Mouse (Mus musculus): ENCODE data around the gene Gopc. TPM values are rescaled to one million over a fixed set of nuclear protein-coding genes. Genes with fewer than 3 reads are reported as not detected.
"Not testable (repeated sequence)": the region's sequence is repeated elsewhere in the genome, so short reads cannot be mapped to it uniquely, and the experiment has no call there.

Gopc gene
- polyA plus RNA-seq, 1 experiment from 2014 or later: 20.4 TPM

GRCm38 (mm10) chr10:52373834-52374233, 8.1 kb downstream of the Gopc start:
- H3K79me2 ChIP-seq (ENCODE audit: inconsistent target): peaks cover 92% of the 10 kb centered on the region
- no peak overlapping the region for H3K27ac ChIP-seq
- H3K4me3 ChIP-seq (ENCODE audit: inconsistent target): no peak overlapping the region
- H3K36me3 ChIP-seq (ENCODE audit: inconsistent target): no peaks in the 10 kb centered on the region
- WGBS (ENCODE audit: missing documents): 100% methylated on average over 4 of the region's 4 CpGs

- WGBS (ENCODE audit: missing documents): 96% methylated on average over 4 of the region's 4 CpGs
- no peak overlapping the region for H3K27ac ChIP-seq
- H3K79me2 ChIP-seq (ENCODE audit: inconsistent target): peaks cover 50% of the 10 kb centered on the region
- no peaks in the 10 kb centered on the region for H3K36me3 ChIP-seq (ENCODE audit: inconsistent target)
- H3K4me3 ChIP-seq (ENCODE audit: inconsistent target): no peak overlapping the region
These were observed 13.5 kb downstream of the Gopc start for GRCm38 (mm10) chr10:52368376-52368775.

- Histone ChIP-seq H3K27ac (no peak overlapping the region), H3K4me3 (ENCODE audit: inconsistent target) (no peak overlapping the region), H3K79me2 (ENCODE audit: inconsistent target) (peaks cover 5% of the 10 kb centered on the region; the same call in 1 of the 2 replicates), H3K36me3 (ENCODE audit: inconsistent target) (no peaks in the 10 kb centered on the region)
- 96% methylated on average over 9 of the region's 9 CpGs for WGBS (ENCODE audit: missing documents)
These were observed 20.9 kb downstream of the Gopc start for GRCm38 (mm10) chr10:52360862-52361609.

- H3K36me3 ChIP-seq (ENCODE audit: inconsistent target): no peaks in the 10 kb centered on the region
- H3K27ac ChIP-seq: no peak overlapping the region
- H3K79me2 ChIP-seq (ENCODE audit: inconsistent target): peaks cover 5% of the 10 kb centered on the region; the same call in 1 of the 2 replicates
- H3K4me3 ChIP-seq (ENCODE audit: inconsistent target): no peak overlapping the region
- WGBS (ENCODE audit: missing documents): 98% methylated on average over 4 of the region's 4 CpGs
These were observed 21.6 kb downstream of the Gopc start for GRCm38 (mm10) chr10:52360241-52360735.

GRCm38 (mm10) chr10:52358467-52358866, 23.5 kb downstream of the Gopc start, which contains the start of gene Gm26741:
Gene Gm26741 (plus strand): TSS chr10:52358767.
- Histone ChIP-seq H3K27ac (no peak within 1 kb of the TSS), H3K36me3 (ENCODE audit: inconsistent target) (no peaks in the 10 kb centered on the region)
- WGBS (ENCODE audit: missing documents): 95% methylated on average over 2 of the region's 2 CpGs

GRCm38 (mm10) chr10:52353184-52353583, 28.7 kb downstream of the Gopc start:
- peaks cover 46% of the 10 kb centered on the region for H3K36me3 ChIP-seq (ENCODE audit: inconsistent target)
- no peak overlapping the region for H3K4me3 ChIP-seq (ENCODE audit: inconsistent target)
- no peaks in the 10 kb centered on the region for H3K79me2 ChIP-seq (ENCODE audit: inconsistent target)
- WGBS (ENCODE audit: missing documents): 89% methylated on average over 9 of the region's 9 CpGs
- no peak overlapping the region for H3K27ac ChIP-seq

More at GRCm38 (mm10) chr10:52358467-52358866, 23.5 kb downstream of the Gopc start, which contains the start of gene Gm26741:
- H3K79me2 ChIP-seq (ENCODE audit: inconsistent target): no peaks in the 10 kb centered on the region; the same call in 1 of the 2 replicates
- no peak within 1 kb of the TSS for H3K4me3 ChIP-seq (ENCODE audit: inconsistent target)

GRCm38 (mm10) chr10:52343324-52343723, 38.6 kb downstream of the Gopc start:
- not testable (repeated sequence) for H3K4me3 ChIP-seq (ENCODE audit: inconsistent target); H3K79me2 ChIP-seq (ENCODE audit: inconsistent target); H3K27ac ChIP-seq
- H3K36me3 ChIP-seq (ENCODE audit: inconsistent target): peaks cover 29% of the 10 kb centered on the region
- 100% methylated on average over 2 of the region's 4 CpGs for WGBS (ENCODE audit: missing documents)

- no peak overlapping the region for H3K27ac ChIP-seq
- 0% methylated on average over 1 of the region's 1 CpGs for WGBS (ENCODE audit: missing documents)
- H3K36me3 ChIP-seq (ENCODE audit: inconsistent target): no peaks in the 10 kb centered on the region
These were observed 50.9 kb downstream of the Gopc start for GRCm38 (mm10) chr10:52331007-52331406.

GRCm38 (mm10) chr10:52321918-52322317, 60.0 kb downstream of the Gopc start:
- 94% methylated on average over 2 of the region's 3 CpGs for WGBS (ENCODE audit: missing documents)
- no peaks in the 10 kb centered on the region for H3K79me2 ChIP-seq (ENCODE audit: inconsistent target)

More at GRCm38 (mm10) chr10:52331007-52331406, 50.9 kb downstream of the Gopc start:
- no peaks in the 10 kb centered on the region for H3K79me2 ChIP-seq (ENCODE audit: inconsistent target)
- H3K4me3 ChIP-seq (ENCODE audit: inconsistent target): no peak overlapping the region

GRCm38 (mm10) chr10:52319506-52320286, 62.2 kb downstream of the Gopc start:
- WGBS (ENCODE audit: missing documents): 94% methylated on average over 26 of the region's 28 CpGs
- Histone ChIP-seq H3K79me2 (ENCODE audit: inconsistent target) (no peaks in the 10 kb centered on the region), H3K27ac (no peak overlapping the region), H3K4me3 (ENCODE audit: inconsistent target) (no peak overlapping the region), H3K36me3 (ENCODE audit: inconsistent target) (no peaks in the 10 kb centered on the region)

More at GRCm38 (mm10) chr10:52321918-52322317, 60.0 kb downstream of the Gopc start:
- Histone ChIP-seq H3K27ac (no peak overlapping the region), H3K4me3 (ENCODE audit: inconsistent target) (no peak overlapping the region), H3K36me3 (ENCODE audit: inconsistent target) (no peaks in the 10 kb centered on the region)

GRCm38 (mm10) chr10:52309196-52309595, 72.7 kb downstream of the Gopc start:
- H3K36me3 ChIP-seq (ENCODE audit: inconsistent target): no peaks in the 10 kb centered on the region
- H3K79me2 ChIP-seq (ENCODE audit: inconsistent target): no peaks in the 10 kb centered on the region
- 72% methylated on average over 8 of the region's 8 CpGs for WGBS (ENCODE audit: missing documents)
- H3K4me3 ChIP-seq (ENCODE audit: inconsistent target): no peak overlapping the region
- H3K27ac ChIP-seq: no peak overlapping the region

GRCm38 (mm10) chr10:52304574-52304973, 77.3 kb downstream of the Gopc start:
- no peak overlapping the region for H3K27ac ChIP-seq
- H3K36me3 ChIP-seq (ENCODE audit: inconsistent target): no peaks in the 10 kb centered on the region
- 91% methylated on average over 7 of the region's 7 CpGs for WGBS (ENCODE audit: missing documents)
- H3K4me3 ChIP-seq (ENCODE audit: inconsistent target): no peak overlapping the region
- no peaks in the 10 kb centered on the region for H3K79me2 ChIP-seq (ENCODE audit: inconsistent target)

- H3K79me2 ChIP-seq (ENCODE audit: inconsistent target): no peaks in the 10 kb centered on the region
- H3K27ac ChIP-seq: no peak overlapping the region
- H3K36me3 ChIP-seq (ENCODE audit: inconsistent target): no peaks in the 10 kb centered on the region
- no peak overlapping the region for H3K4me3 ChIP-seq (ENCODE audit: inconsistent target)
These were observed 79.7 kb downstream of the Gopc start for GRCm38 (mm10) chr10:52302271-52302670.

- Histone ChIP-seq H3K79me2 (ENCODE audit: inconsistent target) (no peaks in the 10 kb centered on the region), H3K27ac (no peak overlapping the region), H3K36me3 (ENCODE audit: inconsistent target) (no peaks in the 10 kb centered on the region), H3K4me3 (ENCODE audit: inconsistent target) (no peak overlapping the region)
- WGBS (ENCODE audit: missing documents): 82% methylated on average over 4 of the region's 4 CpGs
These were observed 80.2 kb downstream of the Gopc start for GRCm38 (mm10) chr10:52301766-52302165.

GRCm38 (mm10) chr10:52298568-52298967, 83.4 kb downstream of the Gopc start:
- not testable (repeated sequence) for H3K4me3 ChIP-seq (ENCODE audit: inconsistent target); H3K79me2 ChIP-seq (ENCODE audit: inconsistent target); H3K27ac ChIP-seq; H3K36me3 ChIP-seq (ENCODE audit: inconsistent target)
